Mouse (Mus musculus): Measurements from ENCODE around the gene Colgalt2.
"Not testable (repeated sequence)": the region's sequence is repeated elsewhere in the genome, so short reads cannot be mapped to it uniquely, and the experiment has no call there.

Colgalt2 gene

DNA sequence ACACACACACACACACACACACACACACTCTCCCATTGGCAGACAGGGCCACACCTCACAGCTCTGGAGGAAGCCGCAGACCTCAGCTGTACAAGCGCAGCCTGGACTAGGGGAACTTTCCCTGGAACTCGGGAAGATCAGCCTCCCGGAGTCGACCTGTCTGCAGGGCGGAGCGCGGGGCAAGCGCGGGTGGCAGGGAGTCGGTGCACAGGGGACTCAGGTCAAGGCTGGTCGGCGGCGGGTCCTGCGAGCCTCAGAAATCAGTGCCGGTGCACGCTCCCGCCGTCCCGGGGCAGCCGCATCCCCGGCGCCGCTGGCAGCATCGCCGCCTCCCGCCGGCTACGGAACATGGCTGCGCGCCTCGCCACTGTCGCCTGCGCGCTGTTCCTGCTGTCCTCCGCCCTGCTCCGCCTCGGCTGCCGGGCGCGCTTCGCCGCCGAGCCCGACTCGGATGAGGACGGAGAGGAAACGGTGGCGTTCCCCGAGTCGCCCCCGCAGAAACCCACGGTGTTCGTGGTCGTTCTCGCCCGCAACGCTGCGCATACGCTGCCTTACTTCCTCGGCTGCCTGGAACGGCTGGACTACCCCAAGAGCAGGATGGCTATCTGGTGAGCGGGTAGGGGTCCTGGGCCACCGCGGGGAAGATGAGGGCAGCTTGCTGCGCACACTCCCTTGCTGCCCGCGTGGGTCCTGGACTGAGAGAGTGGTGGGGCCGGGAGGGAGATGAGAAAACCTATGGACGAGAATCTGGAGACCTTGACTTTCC, at the start of gene Colgalt2:
Gene Colgalt2 (plus strand): TSS at position 41 of the 766 bp plus-strand sequence.
- no peak for DNase-seq (ENCODE audit: low spot score)

DNA sequence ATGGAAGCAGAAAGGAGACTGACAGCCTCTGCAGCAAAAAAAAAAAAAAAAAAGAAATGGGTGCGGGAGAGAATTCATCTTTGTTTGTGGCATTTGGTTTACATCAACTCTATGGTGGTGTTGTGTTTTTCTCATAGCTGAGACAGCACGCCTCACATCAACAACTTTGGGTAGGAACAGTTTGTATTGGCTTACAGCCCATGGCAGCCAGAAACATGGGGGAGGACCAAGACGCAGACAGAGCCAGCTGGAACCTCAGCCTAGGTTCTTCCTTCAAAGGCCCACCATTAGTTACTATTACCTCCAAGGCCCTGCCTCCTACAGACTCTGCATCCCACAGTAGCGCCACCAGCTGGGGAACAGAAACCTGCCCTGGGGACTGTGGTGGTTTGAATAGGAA, 42.9 kb upstream of the Colgalt2 start:
- no peak for DNase-seq (ENCODE audit: low spot score)

DNA sequence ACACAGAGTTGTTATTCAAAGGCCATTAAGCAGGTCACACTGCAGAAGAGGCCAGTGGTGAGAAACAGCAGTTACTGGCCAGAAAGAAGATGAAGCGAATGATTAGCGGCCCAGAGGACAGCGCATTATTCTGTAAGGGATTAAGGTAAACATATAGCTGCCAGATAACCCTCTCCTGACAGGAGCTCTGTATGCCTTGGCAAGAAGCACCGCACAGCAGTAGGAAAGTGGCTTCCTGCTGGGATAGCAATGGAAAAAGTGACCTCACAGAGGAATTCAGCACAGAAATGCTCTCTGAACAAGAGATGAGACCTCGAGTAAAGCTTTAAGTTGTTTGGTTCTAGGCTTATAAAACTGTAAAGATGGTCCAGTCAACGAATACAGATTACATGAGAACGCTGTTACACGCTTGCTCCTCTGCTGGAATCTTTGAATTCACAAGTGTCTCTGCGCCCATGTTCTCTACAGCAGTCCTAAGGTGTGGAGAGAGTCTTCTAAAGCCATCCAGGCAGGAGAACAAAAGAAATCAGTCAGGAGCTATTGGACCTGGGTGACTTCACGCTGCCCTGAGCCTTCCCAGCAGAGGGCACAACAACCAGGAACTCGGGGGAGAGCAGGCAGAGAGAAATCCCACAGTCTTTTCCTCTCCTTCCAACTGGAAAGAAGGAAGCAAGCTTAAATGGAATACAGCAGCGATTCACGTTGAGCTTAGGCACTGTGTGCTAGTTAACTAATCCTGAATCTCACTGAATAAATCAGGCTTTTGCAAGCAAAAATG, 31.1 kb upstream of the Colgalt2 start:
- DNase-seq (ENCODE audit: low spot score), result no peak

- peak; percentile 4 for DNase-seq (ENCODE audit: low spot score)
Measured at GRCm38 (mm10) chr1:152369139-152369538, 30.5 kb upstream of the Colgalt2 start.

- DNase-seq (ENCODE audit: low spot score), result no peak
Measured at GRCm38 (mm10) chr1:152378311-152378710, 21.3 kb upstream of the Colgalt2 start.

DNA sequence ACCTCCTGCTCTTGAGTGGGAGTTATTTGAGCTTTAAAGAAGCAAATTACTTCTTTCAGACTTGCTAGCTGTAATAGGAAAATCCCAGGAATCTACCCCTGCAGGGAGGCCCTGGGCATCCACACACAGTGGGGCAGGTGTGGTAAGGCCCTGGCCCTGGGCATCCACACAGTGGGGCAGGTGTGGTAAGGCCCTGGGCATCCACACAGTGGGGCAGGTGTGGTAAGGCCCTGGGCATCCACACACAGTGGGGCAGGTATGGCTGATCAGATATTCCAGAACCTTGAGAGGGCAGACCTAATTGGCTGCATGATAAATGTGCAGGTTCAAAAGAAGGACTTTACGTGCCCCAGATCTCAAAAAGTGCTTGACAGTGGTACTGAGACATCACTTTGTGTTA, 15.0 kb upstream of the Colgalt2 start:
- DNase-seq (ENCODE audit: low spot score), result no peak

DNA sequence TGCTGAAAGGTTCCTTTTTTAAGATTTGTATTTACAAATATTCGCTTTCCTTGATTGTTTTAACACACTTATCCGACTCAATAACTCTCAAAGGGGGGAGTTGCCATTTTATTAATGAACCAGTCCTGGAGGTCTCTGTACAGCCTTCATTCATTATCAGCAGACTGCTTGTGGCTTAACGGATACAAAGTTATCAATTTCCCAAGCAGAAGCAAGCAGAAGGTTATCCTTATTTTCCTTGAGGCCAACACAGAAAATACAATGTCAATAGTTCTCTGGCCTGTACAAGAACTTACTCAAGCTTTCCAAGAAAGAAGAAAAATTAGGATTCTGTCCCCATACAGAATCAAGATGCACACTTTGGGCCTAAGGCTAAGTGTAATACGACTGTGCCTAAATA, 13.9 kb upstream of the Colgalt2 start:
- DNase-seq (ENCODE audit: low spot score), result not testable (repeated sequence)

DNA sequence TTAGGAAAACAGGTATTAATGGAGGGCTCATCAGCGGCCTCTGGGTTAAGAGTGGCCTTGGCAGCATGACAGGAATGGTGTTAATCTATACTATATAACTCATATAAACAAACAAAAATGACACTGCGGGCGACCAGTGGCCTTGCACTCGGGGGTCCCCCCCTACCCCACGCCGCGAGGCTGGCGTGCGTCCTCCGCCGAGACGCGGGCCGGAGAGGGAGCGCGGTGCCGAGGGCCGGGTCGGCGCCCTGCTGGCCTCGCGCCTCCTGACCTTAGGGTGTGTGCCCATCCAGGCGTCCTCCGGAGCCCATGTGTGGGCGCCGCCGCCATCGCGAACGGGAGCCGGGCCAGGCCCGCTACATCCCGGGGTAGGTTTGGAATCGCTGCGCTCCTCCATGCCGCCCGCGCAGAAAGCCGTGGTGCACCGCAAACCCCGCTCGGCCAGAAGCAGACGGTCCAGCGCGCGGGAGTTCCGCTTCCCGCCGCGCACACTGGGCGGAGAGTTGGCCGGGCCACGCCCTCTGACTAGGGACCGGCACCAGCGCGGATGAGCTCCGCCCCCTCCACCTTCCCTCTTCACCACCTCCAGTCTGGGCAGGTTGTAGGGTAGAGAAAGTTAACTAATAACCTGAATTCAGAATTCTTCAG, 13.3 kb upstream of the Colgalt2 start, which contains the start of gene Tsen15:
Gene Tsen15 (minus strand): TSS at position 501 of the 648 bp plus-strand sequence.
- DNase-seq (ENCODE audit: low spot score), result peak; percentile 82

- DNase-seq (ENCODE audit: low spot score), result no peak
Measured at GRCm38 (mm10) chr1:152389271-152389670, 10.4 kb upstream of the Colgalt2 start.

DNA sequence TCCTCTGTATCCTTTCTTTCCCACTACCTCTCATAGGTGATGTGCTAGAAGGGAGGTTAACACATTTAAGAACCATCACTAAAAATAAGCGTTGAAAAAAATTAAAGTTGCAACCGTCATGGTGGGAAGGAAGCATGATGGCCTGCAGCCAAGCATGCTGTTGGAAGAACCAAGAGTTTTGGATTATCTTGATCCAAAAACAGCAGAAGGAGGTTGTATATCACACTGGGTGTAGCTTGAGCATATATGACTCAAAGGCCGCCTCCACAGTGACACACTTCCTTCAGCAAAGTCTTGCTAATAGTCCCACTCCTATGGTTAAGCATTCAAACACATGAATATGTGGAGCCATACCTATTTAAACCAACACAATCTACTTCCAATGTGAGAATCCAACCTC, 5.5 kb upstream of the Colgalt2 start:
- DNase-seq (ENCODE audit: low spot score), result no peak

GRCm38 (mm10) chr1:152394956-152395515, 4.6 kb upstream of the Colgalt2 start:
- DNase-seq (ENCODE audit: low spot score), result no peak

GRCm38 (mm10) chr1:152398708-152399107, 922 bp upstream of the Colgalt2 start:
- DNase-seq (ENCODE audit: low spot score), result no peak

DNA sequence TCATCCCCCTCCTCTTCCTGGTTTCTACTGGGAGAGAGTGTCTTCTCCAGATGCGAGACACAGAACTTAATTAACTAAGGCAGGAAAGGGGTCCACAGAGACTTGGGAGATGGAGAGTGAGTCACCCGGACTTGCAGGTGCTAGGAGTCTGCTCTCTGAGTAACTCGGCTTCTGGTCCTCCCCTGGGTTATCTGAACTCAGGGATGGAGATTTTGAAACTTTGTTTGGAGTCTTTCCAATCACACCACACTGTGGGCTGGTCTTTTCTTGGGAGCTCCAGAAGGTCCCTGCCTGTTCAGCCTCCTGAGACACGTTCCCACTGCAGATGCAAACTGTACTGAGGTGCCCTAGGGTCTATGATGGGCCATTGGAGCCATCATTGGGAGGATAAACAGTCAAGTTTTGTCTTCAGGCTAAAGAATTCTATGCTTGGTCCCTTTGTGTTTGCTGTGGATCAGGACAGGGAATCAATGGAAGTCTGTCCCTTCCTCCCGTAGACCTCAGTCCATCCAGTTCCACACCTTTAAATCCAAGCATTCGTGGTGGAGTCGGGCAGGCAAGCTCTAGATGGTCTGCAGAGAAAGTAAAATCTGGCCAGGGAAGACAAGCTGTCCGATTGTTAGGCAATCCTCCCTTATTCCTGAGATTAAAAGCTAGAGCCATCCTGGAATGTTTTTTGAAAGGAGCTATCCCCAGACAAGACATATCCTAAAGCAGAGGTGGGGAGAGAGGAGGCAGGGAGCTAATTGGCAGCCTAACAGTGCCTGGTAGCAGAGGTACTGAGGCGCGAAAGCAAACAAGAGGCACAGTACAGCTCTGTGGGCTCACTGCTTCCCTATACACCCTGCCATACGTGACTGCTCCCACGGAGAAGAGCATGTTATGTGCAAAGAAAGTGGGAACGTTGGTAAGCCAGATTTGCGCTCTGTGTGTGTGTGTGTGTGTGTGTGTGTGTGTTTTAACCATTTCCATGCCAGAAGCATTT, 1.2 kb downstream of the Colgalt2 start:
- no peak for DNase-seq (ENCODE audit: low spot score)

DNA sequence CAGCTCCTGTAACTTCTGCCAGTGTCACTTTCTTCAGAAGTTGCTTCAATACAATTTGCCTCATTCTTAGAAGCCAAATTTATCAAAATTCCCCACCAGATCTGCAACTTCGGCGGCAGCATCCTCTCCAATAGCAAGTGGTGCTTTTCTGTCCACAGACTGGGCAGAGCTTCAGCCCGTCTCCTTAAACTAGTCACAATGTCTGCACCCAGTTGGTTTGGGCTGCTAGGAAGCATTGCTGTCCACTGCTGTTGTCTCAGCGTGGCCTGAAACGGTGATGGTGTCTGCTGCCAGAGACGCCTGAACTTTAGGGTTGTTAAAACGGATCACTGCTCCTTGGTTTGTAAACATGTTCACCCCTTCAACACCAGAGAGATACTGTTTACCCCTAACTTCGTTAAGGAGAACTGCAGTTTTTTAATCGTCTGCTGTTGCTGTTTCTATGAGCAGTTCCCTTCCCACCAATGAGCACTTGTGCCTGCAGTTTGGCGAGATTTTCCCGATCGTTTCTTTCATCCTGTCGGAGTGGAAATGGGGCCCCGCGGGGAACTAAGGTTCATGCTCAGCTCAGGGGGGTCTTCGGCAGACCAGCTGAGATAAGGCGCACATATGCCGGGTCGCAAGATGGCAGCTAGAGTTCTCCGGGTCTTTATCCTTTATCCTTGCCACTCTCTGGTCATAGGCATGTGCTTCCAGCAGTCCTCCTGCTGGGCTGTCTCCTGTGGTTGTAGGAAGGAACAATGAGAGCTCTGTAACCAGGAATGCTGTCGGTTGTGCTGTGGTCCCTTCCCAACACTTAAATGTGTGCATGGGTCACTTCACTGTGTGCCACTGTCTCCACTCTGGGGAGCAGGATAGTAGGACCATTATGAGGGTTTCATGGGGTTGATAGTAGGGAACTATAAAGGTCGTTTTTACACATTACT, 7.7 kb downstream of the Colgalt2 start:
- no peak for DNase-seq (ENCODE audit: low spot score)

GRCm38 (mm10) chr1:152409356-152409755, 9.7 kb downstream of the Colgalt2 start:
- no peak for DNase-seq (ENCODE audit: low spot score)

DNA sequence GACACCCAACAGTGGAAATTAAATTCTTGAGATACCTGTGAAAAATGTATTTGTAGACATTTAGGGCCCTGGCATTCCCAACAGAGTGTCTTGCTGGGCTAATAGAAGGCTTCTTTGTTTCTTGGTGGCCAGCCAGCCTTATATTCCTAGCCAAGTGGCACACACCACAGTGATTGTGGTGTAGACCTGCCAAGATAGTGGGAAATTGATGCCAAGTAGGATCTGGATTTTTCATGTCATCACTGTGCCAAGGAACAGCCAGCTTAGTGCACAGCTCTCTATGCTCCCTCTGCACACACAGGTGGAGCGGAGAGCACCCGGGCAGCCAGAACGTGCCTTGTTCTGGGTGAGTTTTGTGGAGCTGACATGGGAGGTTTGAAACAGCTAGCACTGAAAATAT, 11.0 kb downstream of the Colgalt2 start:
- no peak for DNase-seq (ENCODE audit: low spot score)

GRCm38 (mm10) chr1:152413116-152413515, 13.5 kb downstream of the Colgalt2 start:
- DNase-seq (ENCODE audit: low spot score), result no peak

DNA sequence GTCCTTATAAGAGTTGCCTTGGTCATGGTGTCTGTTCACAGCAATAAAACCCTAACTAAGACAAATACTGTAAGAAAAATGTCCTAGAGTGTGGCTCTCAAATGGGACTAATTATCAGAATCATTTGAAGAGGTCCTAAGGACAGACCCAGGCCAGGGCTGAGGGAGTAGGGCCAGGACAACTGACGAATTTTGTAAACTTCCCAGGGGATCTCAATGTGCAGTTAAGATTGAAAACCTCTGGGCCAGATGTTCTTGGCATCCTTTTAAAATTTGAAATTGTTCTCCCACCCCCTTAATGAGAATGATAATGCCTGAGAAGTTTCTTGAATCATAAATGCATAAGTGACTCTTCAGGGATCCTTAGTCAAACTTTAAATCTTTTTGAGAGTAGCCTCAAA, 14.3 kb downstream of the Colgalt2 start:
- no peak for DNase-seq (ENCODE audit: low spot score)

DNA sequence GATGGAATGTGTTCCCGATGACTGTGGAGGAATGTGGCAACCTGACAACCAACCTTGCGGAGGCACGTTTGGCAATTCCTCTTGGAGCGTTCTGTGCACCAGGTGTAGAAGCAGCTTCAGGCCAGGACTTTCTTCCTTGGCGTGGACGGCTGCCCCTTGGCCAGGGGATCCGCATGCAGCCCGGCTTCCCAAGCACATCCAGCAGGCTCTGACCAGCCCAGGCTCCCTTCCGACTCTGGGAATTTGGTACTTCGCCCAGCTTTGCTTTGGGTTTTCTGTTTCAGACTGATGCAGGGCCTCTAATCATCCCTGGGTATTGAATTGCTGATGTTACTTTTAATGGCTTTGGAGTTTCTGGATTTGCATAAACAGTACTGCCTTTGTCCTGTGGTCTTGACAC, 14.8 kb downstream of the Colgalt2 start:
- no peak for DNase-seq (ENCODE audit: low spot score)

DNA sequence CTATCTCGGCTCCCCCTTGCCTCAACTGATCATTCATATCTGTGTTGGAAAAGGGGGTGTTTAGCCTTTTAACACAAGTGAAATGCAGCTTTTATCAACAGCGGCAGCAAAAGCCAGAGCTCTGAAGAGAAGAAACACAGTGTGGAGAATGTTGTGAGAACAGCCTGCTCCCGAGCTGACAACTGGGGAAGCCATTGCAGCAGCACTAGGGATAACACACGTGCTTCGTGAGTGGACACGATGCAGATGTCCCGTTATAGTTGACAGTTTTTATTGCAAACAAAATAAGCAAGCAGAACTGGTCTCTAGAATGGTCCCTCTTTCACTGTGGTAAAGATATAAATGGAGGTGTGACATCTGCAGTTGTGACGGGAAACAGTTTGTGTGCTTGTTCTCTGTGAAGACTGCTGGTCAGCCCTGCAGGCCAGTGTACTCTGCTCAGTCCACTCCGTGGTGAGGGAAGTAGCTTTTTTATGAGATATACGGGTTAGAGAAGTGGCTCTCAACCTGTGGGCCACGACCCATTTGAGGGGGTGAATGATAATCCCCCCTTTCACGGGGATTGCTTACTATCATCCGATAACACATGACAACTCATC, 16.8 kb downstream of the Colgalt2 start:
- no peak for DNase-seq (ENCODE audit: low spot score)
